Mouse (Mus musculus): ENCODE results near the gene Ppp2r2c. TPM values are rescaled to one million over a fixed set of nuclear protein-coding genes. Genes with fewer than 3 reads are reported as not detected.

The Ppp2r2c gene
- total RNA-seq, 2 experiments from 2014 or later = 4.0 to 6.6 TPM

DNA sequence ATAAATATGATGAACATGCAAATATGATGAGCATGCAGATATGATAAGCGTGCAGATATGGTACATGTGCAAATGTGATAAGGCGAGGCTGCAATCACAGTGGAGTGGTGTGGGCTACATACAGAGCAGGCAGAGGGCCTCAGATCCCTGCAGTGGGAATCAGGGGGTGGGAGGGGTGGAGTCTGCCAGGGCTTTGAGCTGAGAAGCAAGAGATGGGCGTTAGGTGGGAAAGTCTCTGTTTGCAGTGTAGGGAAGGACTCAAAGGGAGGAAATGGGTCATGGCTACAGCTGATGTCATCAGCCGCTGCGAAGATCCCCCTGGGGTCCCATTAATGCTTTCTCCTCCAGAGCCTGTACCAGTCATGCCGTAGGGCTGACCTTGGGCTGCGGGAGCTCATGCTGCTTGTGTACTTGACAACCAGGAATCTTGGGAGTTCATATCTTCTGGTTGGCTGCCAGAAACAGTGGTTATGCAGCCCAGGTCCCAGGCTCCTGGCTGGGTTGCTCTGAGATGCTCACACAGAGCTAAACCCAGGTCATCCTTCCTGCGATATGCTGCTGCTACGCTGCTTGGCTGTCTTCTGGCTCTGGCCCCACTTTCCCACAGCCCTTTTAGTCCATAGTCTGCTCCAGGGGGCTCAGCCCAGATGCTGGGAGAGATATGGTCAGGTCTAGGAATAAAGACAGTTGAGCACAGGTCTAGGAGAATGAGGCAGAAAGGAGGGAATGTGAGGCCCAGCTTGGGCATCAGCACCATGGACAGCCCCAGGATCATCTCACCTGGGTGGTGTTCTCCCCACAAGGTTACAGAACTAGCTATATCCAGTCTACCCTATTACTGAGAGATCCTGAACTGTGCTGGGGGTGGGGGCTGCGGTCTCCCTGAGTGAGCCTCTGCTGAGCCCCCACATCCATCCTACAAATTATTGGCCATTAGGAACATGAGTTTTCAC is 27.6 kb downstream of the Ppp2r2c start:
- no peak for DNase-seq

DNA sequence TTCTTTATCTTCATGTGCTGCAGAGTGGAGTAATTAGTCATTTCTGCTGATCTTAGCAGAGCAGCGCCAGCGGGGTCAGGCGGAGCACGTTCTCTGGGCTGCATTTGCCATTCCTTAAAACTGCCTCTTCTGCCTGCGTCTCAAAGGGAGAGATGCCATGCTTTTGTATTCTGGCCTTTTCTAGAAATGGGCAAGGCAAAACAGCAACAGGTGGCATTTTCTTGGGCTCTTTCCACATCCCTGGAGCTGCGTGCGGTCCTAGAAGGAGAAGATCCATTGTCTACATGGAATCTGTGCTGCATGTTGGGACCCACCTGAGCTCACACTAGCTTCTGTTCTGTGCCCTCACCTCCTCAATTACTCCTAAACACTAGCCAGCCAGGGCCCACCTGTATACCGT is 29.7 kb downstream of the Ppp2r2c start:
- DNase-seq = no peak

DNA sequence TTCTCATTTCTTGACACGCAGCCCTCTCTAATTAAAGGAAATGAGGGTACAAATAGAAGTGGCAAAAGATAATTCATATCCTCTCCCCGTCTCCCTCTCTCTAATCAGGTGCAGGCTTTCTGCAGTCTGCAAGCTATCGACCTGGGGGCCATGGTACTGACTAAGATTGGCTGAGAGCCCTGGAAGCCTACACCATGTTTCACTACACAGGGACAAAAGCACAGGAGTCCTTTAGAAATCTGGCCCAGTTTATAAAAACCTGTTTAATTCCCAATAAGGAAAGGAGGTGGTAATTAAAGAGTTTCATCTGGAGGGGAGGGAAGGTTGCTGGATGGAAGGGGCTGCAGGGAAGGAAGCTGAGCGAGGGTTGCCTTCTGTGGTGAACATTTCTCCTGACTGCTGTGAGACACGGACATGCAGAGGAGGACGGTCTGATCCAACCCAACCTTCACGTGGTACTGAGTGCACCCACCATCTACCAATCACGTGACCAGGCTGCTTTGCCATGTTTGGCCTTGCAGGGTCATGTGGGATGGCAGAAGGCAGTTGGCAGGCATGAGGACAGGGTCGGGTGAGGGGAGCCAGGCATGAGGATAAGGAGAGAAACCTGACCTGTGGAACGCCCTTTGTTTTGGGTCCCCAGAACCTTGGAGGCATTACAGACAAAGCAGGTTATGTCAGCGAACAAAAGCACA is 30.2 kb downstream of the Ppp2r2c start:
- DNase-seq = no peak

DNA sequence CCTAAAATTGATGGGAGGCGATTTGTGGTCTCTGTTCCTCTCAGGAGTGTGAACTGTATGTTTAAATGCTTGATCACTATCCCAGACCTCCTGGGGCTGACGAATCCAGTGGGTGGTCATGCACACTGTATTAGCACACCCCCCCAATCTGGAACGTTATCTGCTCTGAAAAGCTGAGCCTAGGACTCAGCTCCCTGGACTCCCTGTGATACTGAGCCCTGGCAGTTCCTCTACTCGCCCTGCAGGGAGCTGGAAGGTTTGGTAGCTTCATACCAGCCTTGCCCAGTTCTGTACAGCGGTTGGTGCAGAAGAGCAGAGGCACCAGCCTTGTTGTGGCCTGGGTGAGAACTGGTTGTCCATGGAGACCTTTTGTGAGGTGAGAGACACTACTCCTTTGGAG is 31.1 kb downstream of the Ppp2r2c start:
- no peak for DNase-seq

DNA sequence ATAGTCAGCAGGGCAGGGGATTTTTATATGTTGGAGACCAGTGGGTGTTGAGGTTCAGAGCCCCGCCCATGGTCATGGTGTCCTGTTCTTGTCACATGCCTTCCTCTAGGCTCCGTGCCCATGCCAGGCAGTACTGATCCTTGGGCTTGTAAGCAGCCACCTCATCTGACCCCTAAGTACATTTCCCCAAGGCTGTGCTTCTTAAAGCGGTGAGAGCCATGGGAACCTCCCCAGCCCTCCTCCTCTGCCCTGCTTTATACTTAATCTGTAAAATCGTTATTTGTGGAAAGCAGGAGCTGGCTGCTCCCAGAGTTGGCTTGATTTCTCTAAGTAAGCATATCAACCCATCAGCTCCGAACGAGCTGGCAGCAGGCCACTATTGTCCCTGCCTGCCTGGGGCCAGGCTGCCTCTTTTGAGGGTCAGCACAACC is 31.9 kb downstream of the Ppp2r2c start:
- no peak for DNase-seq

DNA sequence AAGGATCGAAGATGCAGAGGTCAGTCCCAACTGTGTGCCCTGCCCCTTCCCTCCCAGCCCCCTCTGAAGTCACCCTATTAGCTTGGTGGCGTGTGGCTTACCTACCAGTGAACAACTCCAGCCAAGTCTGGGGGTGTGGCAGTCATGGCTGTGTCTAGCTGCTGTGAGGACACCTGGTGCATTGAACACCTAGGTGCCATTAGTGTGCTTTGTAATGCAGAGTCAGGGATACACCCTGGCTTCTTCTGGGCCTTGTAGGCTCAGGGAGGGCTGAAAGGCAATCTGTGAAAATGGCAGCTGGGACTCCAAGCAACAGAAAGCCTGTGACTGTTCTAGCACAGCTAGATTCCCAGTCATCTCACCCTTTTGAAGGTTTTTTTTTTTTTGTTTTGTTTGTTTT is 34.5 kb downstream of the Ppp2r2c start:
- DNase-seq = no peak

DNA sequence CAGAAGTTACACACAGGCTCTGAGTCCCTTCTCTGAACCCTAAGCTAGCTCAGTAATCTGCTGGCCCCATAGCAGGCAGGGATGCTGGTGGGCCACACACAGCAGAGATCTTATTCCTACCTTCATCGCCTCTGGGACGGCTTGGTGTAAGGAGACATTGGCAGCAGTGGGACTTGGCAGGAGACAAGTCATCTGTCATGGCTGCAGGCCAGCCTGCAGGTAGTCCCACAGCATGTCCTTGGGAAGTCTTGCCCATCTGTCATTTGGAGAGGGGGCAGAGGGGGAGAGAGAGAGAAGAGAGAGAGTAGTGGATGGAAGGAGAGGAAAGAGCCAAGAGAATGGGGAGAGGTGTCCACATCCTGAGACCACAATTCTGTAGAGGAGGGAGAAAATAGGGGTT is 35.8 kb downstream of the Ppp2r2c start:
- DNase-seq = no peak

DNA sequence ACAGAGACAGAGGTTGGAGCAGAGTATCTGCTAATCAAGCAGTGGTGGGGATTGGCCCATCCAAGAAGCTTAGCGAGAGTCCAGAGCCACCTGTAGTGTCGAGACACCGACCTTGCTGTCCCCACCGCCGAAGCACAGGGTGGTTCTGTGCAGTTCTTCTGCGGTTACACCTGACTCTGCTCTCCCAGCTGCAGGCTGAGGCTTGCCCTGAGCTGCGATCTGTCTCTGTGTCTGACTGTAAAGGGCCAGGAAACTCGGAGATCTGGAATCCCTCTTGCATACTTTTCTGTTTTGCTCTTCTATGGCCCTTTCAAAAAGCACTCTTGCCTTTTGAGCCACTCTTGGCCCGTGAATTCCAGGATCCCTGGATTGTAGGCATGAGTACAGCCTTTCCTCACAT is 36.4 kb downstream of the Ppp2r2c start:
- no peak for DNase-seq

DNA sequence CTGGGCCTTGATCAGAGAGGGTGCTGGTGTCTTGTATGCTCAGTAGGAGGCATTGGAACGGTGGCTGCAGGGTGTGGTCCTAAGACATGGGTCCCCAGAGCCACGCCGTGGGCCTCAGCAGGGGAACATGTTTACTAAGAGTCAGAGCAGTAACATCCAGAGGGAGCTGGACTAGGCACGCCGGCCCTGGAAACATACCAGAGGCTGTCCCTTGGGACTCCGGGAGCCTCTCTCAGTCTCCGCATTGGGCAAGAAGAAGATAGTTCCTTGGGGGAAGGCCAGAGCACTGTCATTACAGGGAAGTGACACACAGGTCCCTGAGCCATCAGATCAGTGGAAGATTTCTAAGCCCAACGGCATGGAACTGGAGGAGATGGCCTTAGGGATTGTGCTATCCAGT is 36.9 kb downstream of the Ppp2r2c start:
- no peak for DNase-seq

DNA sequence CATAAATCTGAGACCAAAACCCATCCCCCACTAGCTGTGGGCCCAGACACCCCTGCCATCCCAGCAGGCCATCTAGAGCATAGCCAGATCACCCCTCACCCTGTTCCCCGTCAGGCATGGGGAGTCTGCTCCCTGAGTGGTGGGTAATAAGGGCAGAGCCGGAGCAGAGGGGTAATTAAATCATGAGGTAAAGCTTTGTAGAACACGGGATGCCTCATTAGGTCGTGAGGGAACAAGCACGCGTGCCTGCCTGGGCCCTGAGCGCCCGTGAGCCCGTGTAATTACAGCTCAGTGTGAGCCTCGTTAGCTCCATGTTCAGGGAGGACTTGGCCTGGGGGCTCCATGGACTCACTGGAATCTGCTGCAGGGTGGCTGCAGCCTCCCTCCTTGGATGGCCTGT is 39.4 kb downstream of the Ppp2r2c start:
- no peak for DNase-seq

DNA sequence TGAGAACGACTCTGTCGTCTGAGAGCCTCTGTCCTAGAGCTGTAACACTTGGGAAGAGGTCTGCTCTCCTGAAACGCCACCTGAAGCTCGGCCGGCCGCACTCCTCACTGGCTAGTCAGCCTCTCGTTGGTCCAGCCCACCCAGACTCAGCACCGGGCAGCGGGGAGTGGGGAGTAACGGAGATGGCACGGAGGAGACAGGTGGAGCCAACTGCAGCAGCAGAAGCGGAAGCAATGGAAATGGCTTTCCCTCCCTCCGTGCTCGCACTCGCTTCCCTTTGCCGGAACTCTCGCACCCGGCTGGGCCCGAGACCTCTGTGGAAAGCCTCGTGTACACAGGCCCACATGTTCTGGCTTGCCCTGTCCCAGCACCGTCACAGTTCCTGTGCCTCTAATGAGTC is 41.2 kb downstream of the Ppp2r2c start:
- no peak for DNase-seq

DNA sequence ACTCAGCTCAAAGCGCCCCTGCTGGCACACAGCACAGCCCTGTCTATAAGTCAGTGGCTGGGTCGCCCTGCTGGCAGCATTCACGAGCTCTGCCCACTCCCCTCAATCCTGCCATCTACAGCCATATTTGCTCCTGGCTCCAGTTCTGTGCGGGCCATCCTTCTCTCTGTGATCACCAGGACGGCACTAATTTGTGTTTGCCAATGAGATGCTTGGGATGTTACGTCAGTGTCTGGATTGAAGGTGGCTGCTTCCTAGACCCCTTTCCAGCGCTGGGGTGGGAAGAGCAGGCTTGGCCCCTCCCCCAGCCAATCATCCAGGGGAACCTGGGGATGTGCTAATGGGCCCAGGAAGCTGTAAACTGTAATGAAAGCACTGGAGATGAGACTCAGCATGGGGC is 42.7 kb downstream of the Ppp2r2c start:
- no peak for DNase-seq

DNA sequence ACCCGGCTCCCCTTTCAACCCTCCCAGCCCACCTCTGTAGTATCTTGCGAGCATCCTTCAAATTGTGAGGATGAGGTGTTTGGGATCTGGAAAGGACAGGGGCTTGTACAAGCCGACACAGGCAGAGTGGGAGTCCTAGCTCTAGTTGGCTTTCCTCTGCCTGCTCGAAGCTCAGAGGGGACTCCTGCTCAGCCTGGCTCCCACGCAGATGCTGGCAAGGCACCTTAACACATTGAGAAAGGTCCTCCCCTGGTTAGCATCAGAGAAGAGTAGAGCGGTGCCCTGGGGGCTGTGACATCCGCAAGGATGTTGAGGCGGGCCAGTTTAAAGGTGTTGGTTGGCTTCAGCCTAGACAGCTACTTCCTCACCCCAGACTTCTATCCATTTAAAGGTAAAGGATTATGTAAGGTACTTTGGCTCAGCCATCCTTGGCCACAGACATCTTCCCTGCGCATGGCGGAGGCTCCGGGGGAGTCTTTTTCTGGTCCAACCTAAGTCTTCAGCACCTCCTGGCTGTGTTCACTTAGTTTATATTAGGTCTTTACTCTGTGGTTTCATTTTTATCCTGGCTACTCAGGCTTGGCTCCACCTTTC is 43.5 kb downstream of the Ppp2r2c start:
- no peak for DNase-seq

DNA sequence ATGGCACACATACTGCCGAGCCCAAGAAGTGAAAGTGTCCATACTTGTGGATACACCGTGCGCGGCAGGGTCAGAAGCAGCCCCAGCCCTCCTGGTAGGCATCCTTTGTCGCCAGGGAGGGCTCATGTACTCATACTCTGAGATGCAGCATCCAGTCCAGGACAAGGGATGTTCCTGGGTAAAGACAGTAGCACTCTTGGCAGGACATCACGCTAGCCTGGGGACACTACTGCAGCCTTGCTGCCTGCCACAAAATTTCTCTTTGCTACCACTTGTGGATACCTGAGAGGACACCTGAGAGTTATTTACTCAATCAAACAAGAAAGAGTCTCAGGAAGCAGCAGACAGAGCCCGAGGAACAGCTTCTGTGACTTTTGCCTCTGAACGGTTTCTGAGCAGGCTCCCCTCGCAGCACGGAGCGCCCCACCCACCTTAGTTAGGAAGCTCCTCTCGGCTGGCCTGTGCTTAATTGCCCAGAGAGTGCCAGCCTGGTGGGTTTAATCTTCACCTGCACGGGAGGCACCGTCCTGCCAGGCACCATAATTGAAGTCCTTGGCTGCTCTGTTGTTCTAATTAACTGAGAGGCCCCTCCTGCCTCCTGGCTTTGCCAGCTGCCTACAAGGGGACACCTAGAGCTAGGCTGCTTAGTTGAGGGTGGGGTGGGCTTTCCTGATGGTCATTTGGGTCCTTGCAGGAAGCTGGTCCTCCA is 44.4 kb downstream of the Ppp2r2c start:
- DNase-seq = no peak

DNA sequence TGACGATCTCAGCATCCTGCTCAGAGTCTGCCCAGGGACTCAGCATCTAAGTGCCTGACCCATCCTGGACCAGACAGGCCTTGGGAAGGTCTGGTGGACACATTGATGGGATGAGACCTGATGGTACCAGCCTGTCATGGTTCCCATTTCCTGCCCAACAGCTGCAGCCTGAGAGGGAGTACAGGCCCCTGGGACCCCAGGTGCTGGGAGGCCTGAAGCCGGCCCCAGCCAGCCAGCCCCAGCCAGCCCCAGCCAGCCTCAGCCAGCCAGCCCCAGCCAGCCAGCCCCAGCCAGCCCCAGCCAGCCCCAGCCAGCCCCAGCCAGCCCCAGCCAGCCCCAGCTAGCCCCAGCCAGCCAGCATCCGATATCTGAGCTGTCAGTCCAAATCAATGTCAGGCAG is 46.9 kb downstream of the Ppp2r2c start:
- no peak for DNase-seq

DNA sequence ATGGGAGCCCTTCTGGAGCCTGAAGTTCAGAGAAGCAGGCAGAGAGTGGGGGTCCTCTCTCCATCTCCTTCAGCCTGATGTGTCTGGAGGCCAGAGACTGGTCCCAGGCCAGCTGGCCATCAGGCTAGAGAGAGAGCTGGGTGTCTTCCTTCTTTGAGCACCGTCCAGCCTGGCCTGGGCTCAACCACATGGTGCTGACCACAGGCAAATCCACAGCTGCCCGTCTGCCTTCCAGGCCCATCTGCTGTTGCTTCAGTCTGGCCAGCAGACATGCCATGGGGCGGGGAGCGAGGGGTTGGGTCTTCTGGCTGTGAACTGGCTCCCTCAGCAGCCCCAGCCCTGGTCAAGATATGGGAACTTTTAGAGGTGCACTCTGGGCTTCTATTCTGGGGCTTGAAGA is 48.3 kb downstream of the Ppp2r2c start:
- no peak for DNase-seq

DNA sequence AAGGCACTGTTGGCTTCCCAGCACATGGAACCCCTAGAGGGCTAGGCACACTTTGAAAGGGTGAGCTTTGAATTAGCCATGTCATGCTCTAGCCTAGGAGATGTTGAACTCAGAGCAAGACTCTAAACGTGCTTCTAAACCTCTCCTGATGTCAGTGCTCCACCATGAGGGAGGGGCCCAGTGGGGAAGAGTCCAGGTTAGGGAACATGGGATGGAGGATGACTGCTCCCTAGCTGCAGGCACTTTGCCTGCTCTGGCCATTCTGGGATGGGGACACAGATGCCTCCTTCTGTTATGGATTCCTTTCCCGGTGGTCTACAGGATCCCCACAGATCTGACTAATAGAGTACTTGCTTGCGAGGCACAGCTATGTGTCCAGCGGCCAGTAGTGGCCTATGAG is 48.9 kb downstream of the Ppp2r2c start:
- DNase-seq = no peak

DNA sequence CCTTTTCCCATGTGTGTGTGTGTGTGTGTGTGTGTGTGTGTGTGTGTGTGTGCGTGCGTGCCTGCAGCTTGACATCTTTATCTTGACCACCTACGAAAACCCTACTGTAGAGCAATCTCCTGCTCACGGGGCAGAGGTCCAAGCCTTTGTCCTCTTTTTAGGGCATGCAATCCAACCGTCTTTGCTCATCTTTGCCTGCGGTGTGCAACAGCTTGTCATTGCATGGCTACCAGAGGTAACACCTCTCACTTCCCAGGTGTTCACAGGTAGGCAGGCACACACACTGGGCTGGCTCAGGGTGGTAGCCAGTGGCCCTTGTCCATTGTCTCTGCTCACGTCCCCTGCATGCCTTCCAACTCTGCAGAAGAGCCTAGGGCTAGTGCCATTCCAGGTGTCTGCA is 49.7 kb downstream of the Ppp2r2c start:
- no peak for DNase-seq

DNA sequence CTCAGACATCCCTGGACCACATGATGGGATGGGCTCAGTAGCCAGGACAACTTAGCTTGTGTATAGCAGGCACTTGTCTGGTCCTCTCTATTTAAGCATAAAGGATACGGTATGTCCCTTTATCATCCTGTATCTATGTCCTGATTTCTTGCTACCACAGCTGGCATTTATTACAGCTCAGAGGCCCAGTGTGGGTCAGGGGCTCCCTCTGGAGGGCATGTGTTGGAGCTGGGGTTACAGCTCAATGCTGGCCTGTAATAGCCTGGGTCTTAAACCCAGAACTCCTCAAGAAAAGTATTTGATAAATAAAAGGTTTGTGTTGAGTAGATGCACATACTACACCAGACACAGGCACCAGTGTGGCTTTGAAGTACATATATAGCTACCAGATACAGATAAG is 51.8 kb downstream of the Ppp2r2c start:
- no peak for DNase-seq

DNA sequence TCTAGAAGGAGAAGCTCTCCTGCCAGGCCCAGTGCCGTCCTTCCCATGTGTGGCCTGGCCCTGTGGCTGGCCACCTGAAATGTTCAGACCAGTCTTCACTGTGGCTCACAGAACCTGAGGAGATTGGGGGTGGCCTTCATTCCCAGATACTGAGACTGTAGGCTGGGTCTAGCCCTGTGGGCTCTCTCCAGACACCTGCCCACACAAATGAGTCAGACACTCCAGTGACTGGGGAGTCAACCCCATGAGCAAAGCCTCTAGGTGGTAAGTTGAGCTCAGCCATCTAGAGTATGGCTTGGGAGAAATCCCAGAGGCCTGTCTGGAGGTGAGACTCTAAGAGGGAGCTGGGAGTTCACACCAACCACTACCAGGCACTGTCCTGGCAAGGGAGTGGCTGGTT is 53.6 kb downstream of the Ppp2r2c start:
- DNase-seq = no peak

DNA sequence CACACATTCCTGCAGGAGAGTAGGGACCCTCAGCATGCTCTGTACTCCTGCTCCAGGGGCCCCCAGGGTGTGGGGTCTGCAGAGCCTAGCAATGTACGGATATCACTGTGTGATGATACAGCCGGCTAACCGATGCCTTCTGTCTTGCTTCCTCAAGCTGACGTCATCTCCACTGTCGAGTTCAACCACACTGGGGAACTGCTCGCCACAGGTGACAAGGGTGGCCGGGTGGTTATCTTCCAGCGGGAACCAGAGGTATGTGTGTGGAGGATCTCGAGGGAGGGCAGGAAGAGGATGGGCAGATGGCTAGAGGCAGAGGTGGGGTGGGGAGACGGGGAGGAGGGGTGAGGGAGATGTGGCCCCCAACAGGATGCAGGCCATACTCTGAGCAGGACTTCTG is 54.5 kb downstream of the Ppp2r2c start:
- DNase-seq = no peak

Measured in adrenal gland, postnatal 36 days (tissue).